Mouse (Mus musculus) urinary bladder, adult 18-20 months (tissue): ENCODE data around the gene Unc13b.

ENCODE experiments used
- DNase-seq, 2 experiments: peaks; one replicate each; pipeline ENCODE4 v3.0.0; 2022; ENCODE audit warnings: low spot score in 2 of 2, mixed read lengths in 2 of 2

The Unc13b gene

DNA sequence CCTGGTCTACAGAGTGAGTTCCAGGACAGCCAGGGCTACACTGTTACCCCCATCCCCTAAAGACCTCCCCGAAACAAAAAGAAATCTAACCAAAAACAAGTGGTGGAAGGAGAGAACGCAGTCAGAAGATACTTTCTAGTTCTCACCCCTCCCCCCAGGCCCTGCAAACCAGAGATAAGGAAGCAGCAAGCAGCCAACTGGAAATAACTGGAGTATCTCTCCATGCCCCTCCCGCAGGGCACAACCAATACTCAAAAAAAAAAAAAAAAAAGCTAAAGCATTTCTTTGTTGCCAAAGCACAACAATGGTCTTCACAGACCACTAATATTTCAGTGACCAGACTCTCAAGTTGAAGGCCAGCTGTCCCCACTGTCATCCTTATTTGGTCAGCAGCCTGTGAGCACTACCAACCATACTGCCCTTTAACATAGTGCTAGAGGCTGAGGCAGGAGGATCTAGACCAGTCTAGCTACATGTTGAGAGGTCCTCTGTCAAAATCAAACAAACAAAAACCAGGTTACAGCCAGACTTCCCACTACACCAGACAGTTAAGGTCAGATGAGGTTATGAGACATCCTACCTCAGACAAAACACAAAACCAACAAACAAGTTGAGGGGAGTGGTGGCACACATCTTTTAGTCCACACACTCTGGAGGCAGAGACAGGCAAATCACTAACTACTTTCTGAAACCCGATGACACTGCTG is 20.7 kb upstream of the Unc13b start:
- no peak for DNase-seq

- peak; percentile 44 to 59 for DNase-seq
Observed at GRCm38 (mm10) chr4:43038567-43039495, 19.9 kb upstream of the Unc13b start.

GRCm38 (mm10) chr4:43039609-43040008 is 19.1 kb upstream of the Unc13b start:
- DNase-seq, result peak in 1 of 2 experiments; percentile 31

- peak; percentile 82 to 95 for DNase-seq
Observed at GRCm38 (mm10) chr4:43040114-43040572, 18.6 kb upstream of the Unc13b start.

- DNase-seq, result no peak
Observed at GRCm38 (mm10) chr4:43040881-43041547, 17.7 kb upstream of the Unc13b start.

- peak in 1 of 2 experiments; percentile 57 for DNase-seq
Observed at GRCm38 (mm10) chr4:43043644-43044357, 15.0 kb upstream of the Unc13b start.

GRCm38 (mm10) chr4:43044673-43045072 is 14.1 kb upstream of the Unc13b start:
- peak in 1 of 2 experiments; percentile 31 for DNase-seq

DNA sequence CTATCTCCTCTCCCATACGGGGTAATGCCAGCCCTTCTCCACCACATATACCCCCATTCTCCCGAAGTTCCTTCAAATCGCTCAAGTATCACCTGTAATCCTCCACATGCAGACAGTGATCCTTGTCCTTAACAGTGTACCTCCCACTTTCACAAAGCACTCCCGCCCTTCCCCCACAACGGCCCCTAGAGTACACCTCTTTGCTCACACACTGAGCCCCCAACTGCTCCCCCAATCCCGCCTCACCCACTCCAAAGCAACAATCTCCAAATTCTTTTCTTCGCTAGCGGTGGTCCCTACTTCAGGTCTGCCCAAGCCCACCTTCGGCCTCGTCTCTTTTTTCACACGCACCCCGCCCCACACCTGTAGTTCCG is 13.5 kb upstream of the Unc13b start:
- no peak for DNase-seq

GRCm38 (mm10) chr4:43045659-43046302 is 13.0 kb upstream of the Unc13b start, which contains the start of gene Fam214b:
Gene Fam214b, minus strand, starts transcription at chr4:43046220.
- peak; percentile 99 to 100 for DNase-seq

DNA sequence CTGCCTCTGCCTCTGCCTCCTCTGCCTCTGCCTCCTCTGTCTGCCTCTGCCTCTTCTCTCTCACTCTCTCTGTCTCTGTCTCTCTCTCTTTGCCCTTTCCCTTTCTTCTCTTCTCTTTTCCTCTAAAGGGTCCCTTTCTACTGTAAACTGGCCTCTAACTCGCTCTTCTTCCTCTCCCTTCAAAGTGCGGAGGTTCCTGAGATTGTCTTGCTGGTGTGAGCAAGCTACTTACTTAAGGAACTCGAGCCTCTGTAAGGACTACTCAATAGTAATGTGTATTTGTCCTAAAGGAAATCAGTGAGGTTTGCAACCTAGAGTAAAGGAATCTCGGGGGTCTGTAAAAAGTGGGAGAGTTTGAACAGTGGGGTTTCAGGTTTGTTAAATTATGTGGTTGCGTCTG is 12.1 kb upstream of the Unc13b start:
- DNase-seq, result no peak

- DNase-seq, result peak in 1 of 2 experiments; percentile 57
Observed at GRCm38 (mm10) chr4:43047231-43047630, 11.5 kb upstream of the Unc13b start.

DNA sequence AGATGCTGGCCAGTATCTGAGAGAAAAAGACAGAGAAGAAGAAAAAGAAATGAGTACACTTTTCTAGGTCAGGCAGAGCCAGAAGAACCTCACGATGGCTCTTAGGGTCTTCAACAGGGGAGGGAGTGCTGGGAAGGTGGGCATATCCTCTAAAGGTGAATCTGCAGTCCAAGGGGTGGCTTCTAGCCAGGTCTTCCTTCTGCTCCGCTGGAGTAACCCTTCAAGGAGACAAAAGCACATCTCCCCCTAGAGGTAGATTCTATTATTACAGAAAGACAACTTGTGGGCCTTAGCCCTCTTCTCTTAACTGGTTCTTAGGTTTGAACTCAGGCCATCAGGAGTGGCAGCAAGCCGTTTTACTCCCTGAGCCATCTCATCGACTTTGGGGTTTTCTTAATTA is 6.1 kb upstream of the Unc13b start:
- no peak for DNase-seq

DNA sequence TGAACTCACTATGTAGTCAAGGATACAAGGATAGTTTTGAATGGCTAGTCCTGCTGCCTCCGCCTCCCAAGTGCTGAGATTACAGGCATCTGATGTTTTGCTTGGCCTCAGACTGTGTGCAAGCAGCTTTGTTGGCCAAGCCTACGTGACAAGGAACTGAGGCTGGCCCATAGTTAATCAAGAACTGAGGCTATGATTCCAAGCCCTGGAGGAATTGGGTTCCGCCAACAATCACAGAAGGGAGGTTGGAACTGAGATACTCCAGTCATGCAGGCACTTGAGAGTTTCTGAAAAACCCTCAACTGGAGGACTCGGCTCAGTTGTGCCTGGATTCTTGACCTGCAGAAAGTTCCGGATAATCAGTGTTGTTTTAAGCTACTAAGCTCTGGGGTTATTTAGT is 1.1 kb upstream of the Unc13b start:
- no peak for DNase-seq

DNA sequence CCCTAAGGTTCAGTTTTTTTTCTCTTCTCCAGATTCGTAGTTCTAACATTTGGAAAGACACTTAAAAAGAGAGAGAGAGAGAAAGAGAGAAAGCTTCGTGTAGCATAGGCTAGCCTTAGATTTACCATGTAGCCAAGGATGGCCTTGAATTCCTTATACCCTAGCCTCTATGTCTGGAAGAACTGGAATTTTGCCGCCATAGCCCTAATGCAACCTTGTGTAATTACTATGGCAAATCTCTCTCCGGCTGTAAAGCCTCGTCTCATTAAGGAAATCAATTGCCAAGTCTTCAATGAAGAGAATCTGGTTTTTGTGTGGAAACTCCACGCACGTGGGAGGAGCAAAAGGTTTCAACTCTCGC is 381 bp upstream of the Unc13b start:
- no peak for DNase-seq

DNA sequence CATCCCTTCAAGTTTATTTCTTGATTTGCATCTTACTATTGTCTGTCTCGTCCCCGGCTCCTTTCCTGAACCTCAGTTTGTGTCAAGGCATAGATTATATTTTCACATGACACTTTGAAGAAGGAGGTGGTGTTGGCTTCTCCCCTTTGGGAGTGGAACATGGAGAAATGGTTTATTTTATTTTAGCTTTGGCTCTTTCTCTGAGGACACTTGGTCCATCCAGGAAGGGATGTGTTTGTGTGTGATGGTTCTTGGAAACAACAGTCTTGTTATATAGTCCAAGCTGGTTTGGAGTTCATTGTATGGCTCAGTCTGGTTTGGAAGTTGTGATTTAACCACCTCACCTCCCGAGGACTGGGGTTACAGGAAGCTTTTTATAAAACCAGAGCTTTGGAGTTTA is 944 bp downstream of the Unc13b start:
- DNase-seq, result no peak

DNA sequence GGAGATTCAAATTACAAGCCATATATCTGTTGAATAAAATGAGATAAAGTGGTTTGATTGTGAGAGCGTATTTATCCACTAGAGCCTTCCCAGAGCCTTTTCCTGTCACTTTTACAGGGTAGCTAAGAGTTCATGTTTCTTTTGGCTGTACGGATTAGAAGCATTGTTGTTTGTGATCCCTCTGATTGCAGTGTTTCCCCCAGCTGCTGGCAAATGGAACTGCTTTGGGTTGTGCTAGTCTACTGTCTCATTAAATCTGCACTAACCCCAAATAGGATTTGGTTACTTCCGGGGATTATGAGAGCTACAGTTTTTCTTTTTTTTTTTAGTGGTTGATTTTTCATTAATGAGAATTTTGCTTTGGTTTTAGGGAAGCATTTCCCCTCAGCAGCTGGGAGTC is 1.5 kb downstream of the Unc13b start:
- no peak for DNase-seq

- DNase-seq, result no peak
Observed at GRCm38 (mm10) chr4:43065471-43065870, 6.7 kb downstream of the Unc13b start.

DNA sequence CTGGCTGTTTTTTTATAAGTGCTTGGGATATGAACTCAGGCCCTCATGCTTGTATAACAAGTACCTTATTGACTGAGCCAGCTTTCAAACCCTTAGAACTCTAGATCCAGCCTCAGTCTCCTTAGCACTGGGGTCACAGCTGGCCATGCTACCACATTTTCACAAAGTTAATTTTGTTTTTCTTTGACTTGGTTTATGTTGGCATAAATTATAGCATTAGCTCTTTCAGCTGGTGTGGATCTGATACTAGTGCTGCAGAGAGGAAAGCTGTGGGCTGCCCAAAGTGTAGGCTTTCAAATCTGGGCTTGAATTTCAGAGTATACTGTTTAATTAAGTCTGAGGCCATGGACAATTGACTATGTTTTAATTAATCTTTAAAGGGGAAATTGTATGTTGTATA is 16.2 kb downstream of the Unc13b start:
- DNase-seq, result no peak

- no peak for DNase-seq
Observed at GRCm38 (mm10) chr4:43078071-43078718, 19.4 kb downstream of the Unc13b start.

DNA sequence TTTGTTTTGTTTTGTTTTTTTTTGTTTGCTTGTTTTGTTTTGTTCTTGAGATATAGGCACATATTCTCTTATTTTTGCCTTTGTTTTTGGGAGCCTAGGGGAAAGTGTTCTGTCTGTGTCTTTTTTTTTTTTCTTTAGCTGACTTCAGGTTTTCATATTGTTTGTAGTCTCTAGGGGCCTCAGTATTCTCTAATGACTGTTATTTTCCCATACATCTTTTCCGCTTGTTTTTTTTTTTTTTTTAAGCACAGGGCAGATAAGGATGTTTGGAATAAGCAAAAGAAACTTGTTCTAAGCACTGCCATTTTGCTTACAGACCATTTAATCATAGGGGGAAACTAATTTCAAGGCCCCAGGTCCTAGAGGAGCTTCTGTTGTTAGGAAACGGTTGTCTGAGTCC is 23.7 kb downstream of the Unc13b start:
- no peak for DNase-seq

- DNase-seq, result no peak
Observed at GRCm38 (mm10) chr4:43089950-43090349, 31.2 kb downstream of the Unc13b start.
